Mouse (Mus musculus) A20 (cell line): ENCODE measurements around the gene Tulp1.
A peak's percentile ranks its signal among the peaks of the same experiment; 100 is the strongest.

Experiments used
- DNase-seq: peaks from one replicate; pipeline ENCODE4 v3.0.0-alpha.2; 2011; ENCODE audit warnings: low read depth, low spot score

The Tulp1 gene

GRCm38 (mm10) chr17:28315611-28316160 lies 49.3 kb downstream of the Tulp1 start:
- no peak for DNase-seq

- peak; percentile 66 for DNase-seq
Observed at GRCm38 (mm10) chr17:28313880-28314225, 51.2 kb downstream of the Tulp1 start.

DNA sequence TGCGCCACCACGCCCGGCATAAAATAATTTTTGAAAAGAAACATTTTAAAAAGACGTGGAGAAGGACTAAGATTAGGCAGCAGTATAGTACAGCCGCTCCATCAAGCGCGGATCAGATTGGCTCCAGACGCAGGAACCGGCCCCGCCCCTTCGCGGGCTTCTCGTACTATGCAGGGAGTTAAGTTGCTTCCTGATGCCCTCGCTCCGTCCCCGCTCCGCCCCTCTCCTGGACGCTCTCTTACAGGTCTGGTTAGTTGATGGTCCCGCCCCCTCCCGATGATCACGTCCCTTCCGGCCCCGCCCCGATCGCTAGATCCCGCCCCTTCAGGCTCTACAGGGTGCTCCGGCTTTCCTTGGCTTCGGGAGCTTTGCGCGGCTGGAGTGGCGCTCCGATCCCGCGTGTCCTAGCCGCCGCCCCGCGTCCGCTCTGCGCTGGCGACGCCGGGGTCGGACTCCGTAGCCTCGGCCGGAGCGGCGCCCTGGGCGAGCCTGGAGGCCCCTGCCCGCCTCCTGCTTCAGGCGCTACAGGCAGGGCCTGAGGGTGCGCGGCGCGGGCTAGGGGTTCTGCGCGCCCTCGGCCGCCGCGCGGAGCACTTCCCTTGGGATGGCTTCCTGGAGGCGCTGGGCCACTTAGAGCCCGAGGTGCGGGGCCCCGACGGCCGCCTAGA lies 51.7 kb downstream of the Tulp1 start, which contains the start of gene Fance:
Gene Fance, plus strand, starts transcription at position 308 of the 668 bp plus-strand sequence.
- peak; percentile 99 for DNase-seq

DNA sequence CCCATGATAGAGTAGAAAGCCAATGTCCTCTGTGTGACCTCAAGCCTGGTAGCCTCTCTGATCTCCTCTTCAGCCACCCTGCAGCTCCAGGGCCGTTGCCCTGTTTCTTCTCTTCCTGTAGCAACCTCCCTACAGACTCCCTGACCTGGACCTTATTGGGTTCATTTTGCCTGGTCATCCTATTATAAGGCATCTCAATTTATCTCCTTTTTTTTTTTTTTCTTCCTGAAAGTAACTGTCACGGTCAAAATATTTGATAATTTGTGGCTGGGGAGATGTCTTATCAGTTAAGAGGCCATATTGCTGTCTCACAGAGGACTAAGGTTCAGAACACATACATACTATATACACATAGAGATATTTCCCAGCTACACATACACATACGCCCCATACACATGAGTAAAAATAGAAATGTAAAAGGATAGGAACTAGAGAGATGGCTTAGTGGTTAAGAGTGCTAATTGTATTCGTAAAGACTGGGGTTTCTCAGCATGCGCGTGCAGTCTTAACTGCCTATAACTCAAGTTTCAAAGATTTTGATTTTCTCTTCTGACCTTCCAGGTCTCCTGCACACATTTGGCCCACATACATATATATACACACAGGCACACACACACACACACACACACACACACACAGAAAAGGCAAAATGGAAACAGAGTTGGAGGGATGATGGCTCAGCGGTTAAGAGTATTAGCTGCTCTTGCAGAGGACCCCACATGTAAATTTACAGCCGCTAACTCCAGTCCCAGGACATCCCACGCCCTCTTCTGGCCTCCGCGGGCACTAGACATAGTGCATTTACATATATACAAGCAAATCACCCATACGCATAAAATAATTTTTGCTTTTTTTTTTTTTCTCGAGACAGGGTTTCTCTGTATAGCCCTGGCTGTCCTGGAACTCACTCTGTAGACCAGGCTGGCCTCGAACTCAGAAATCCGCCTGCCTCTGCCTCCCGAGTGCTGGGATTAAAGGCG lies 52.5 kb downstream of the Tulp1 start:
- peak; percentile 90 for DNase-seq

DNA sequence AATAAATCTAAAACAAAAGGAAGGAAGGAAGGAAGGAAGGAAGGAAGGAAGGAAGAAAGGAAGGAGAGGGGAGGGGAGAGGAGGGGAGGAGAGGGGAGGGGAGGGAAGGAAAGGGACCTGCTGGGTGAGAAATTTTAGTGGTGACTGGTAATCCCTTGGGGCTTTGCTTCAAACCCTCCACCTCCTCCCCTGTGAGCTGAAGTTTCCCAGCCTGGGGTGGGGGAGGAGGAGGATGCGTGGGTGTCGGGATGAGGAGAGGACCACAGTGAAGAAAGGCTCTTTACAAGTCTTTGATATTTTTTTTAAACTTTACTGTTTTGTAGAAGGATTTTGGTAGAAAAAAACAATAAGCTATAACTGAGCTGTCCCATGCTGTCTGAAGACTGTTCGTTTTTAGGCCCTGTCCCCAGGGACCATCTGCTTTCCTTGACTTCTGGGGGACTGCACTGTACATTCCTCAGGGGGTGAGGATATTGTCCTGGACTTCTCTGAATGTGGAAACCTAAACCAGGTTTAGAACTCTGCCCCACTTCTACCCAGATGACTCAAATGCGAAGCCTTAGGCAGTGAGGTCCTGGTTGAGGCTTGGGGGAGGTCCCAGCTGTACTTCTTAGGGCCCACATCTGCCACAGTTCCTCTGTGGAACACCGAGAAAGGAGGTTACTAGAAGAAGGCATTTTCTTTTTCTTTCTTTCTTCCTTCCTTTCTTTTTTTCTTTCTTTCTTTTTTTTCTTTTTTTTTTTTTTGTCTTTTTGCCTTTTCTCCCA lies 53.5 kb downstream of the Tulp1 start:
- peak; percentile 79 for DNase-seq

DNA sequence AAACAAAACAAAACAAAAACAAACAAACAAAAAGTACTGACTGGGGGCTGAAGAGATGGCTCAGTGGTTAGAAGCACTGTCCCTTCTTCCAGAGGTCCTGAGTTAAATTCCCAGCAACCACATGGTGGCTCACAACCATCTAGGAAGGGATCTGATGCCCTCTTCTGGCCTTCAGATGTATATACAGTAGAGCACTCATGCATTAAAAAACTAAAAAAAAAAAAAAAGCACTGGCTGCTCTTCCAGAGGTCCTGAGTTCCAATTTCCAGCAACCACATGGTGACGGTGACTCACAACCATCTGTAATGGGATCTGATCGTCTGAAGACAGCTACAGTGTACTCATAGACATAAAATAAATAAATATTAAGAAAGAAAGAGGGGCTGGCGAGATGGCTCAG lies 54.2 kb downstream of the Tulp1 start:
- peak; percentile 45 for DNase-seq

GRCm38 (mm10) chr17:28308297-28309195 lies 56.5 kb downstream of the Tulp1 start:
- peak; percentile 95 for DNase-seq

DNA sequence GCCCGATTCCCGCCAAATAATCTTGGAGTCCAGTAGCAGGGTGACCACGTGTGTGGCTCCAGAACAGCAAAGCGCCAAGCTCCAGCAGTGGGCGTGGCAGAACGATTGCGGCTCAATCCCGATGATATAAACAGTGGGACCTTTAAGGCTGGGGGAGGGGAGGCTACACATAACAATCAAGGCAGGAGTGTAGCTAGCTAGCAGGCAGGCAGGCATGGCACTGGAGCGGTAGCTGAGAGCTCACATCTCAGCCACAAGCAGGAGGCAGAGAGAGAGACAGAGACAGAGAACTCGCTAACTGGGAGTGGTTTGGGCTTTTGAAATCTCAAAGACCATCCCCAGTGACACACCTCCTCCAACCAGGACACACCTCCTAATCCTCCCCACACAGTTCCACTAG lies 59.9 kb downstream of the Tulp1 start:
- no peak for DNase-seq
